Mouse (Mus musculus) bone marrow, adult 2 months (tissue): ENCODE results near the gene Med16. TPM values are rescaled to one million over a fixed set of nuclear protein-coding genes. Genes with fewer than 3 reads are reported as not detected.
A peak's percentile ranks its signal among the peaks of the same experiment; 100 is the strongest.

Source experiments
- H3K27ac ChIP-seq: fragments of 200-500 bp; 2 replicates; pipeline ENCODE4 v1.5.1; 2012; ENCODE audit warnings: low read depth, mild to moderate bottlenecking, control low read depth, inconsistent platforms, low read length; ENCODE audit not compliant: control insufficient read depth, poor library complexity, insufficient read depth
- H3K4me1 ChIP-seq: fragments of 200-500 bp; 2 replicates; pipeline ENCODE4 v1.6.1; 2011; ENCODE audit warnings: low read length; ENCODE audit not compliant: control insufficient read depth, insufficient read depth
- H3K4me3 ChIP-seq: fragments of 200-500 bp; replicated peaks from 2 replicates; pipeline ENCODE3; 2011; ENCODE audit warnings: mild to moderate bottlenecking, low read depth, low read length, control low read depth; ENCODE audit not compliant: control insufficient read depth
- CTCF ChIP-seq: fragments of 200-500 bp; IDR thresholded peaks from 2 replicates; pipeline ENCODE4 v1.5.1; 2011; ENCODE audit warnings: low read length, control low read depth; ENCODE audit not compliant: control insufficient read depth, insufficient read depth
- POLR2A ChIP-seq: fragments of 200-500 bp; IDR thresholded peaks from 2 replicates; pipeline ENCODE4 v1.6.1; 2011; ENCODE audit warnings: low read depth, mild to moderate bottlenecking, control low read depth, low read length, borderline replicate concordance; ENCODE audit not compliant: control insufficient read depth
- whole genome bisulfite sequencing: fragments of 180-500 bp; shearing (Covaris S2); methylation state at CpG from one replicate; pipeline ENCODE4 v1.1.7; 2018; 5-methylcytosine and 5-hydroxymethylcytosine counted together
- polyA plus RNA-seq: library from polyadenylated mRNA; stranded (reverse); fragments of >200 nt; gene quantifications from 2 replicates; pipeline ENCODE4 v1.2.4, GENCODE M21; 2011; ENCODE audit warnings: low replicate concordance; ENCODE audit not compliant: missing spikeins, insufficient read depth, insufficient read length

Med16 gene
- polyA plus RNA-seq, 1 experiment, result 19.2 TPM

- no peak for TF ChIP-seq POLR2A
- no peak for TF ChIP-seq CTCF
- Histone ChIP-seq H3K4me3 (peak overlapping the region; percentile 72), H3K4me1 (peaks cover 3% of the 10 kb centered on the region), H3K27ac (peak overlapping the region; percentile 81)
- WGBS, result 15% methylated on average over 7 of the region's 7 CpGs
These were observed 6.3 kb upstream of the Med16 start for GRCm38 (mm10) chr10:79914948-79915596.

GRCm38 (mm10) chr10:79914131-79914947 lies 5.6 kb upstream of the Med16 start:
- peaks cover 5% of the 10 kb centered on the region for H3K4me1 ChIP-seq
- 36% methylated on average over 11 of the region's 11 CpGs for WGBS
- peak overlapping the region; percentile 81 for H3K27ac ChIP-seq

GRCm38 (mm10) chr10:79912412-79912811 lies 3.7 kb upstream of the Med16 start:
- WGBS, result 86% methylated on average over 20 of the region's 20 CpGs
- Histone ChIP-seq H3K4me3 (no peak overlapping the region), H3K27ac (no peak overlapping the region), H3K4me1 (peaks cover 7% of the 10 kb centered on the region)
- TF ChIP-seq POLR2A, result no peak
- TF ChIP-seq CTCF, result no peak

More at GRCm38 (mm10) chr10:79914131-79914947, 5.6 kb upstream of the Med16 start:
- TF ChIP-seq POLR2A, result no peak
- no peak for TF ChIP-seq CTCF
- H3K4me3 ChIP-seq, result peak overlapping the region; percentile 72

GRCm38 (mm10) chr10:79910556-79910955 lies 1.8 kb upstream of the Med16 start, which contains the start of gene Gm26602:
Gene Gm26602 (plus strand): TSS chr10:79910856.
- TF ChIP-seq CTCF (no peak), POLR2A (no peak)
- Histone ChIP-seq H3K27ac (no peak within 1 kb of the TSS; the same call in 1 of the 2 replicates), H3K4me1 (peaks cover 5% of the 10 kb centered on the region), H3K4me3 (no peak within 1 kb of the TSS)
- 93% methylated on average over 4 of the region's 4 CpGs for WGBS

GRCm38 (mm10) chr10:79909092-79909922 lies 584 bp upstream of the Med16 start:
- whole genome bisulfite sequencing, result 22% methylated on average over 14 of the region's 14 CpGs
- H3K27ac ChIP-seq, result peak overlapping the region; percentile 57
- H3K4me1 ChIP-seq, result peaks cover 4% of the 10 kb centered on the region
- TF ChIP-seq CTCF, result no peak
- TF ChIP-seq POLR2A, result no peak
- no peak overlapping the region for H3K4me3 ChIP-seq

- H3K27ac ChIP-seq, result no peak overlapping the region
- H3K4me1 ChIP-seq, result peaks cover 4% of the 10 kb centered on the region
- 91% methylated on average over 10 of the region's 10 CpGs for WGBS
- no peak overlapping the region for H3K4me3 ChIP-seq
- TF ChIP-seq CTCF (no peak), POLR2A (no peak)
These were observed 1.3 kb downstream of the Med16 start for GRCm38 (mm10) chr10:79907415-79907814.

GRCm38 (mm10) chr10:79906712-79907111 lies 2.0 kb downstream of the Med16 start:
- TF ChIP-seq CTCF (no peak), POLR2A (no peak)
- WGBS, result 94% methylated on average over 9 of the region's 9 CpGs
- peaks cover 4% of the 10 kb centered on the region for H3K4me1 ChIP-seq
- no peak overlapping the region for H3K4me3 ChIP-seq
- H3K27ac ChIP-seq, result no peak overlapping the region
